Mouse (Mus musculus) megakaryocyte-erythroid progenitor cell, adult 5-6 weeks (primary cell): ENCODE measurements around the gene Csnk2b. TPM values are rescaled to one million over a fixed set of nuclear protein-coding genes. Genes with fewer than 3 reads are reported as not detected.

ENCODE experiments used
- ATAC-seq: replicated peaks from 2 replicates; pipeline ENCODE4 v1.8.0; 2016; ENCODE audit warnings: mild to moderate bottlenecking, inconsistent platforms; ENCODE audit not compliant: severe bottlenecking, poor library complexity, low FRiP score, low TSS enrichment
- total RNA-seq, 2 experiments: library from RNA; stranded (forward) in 1 of 2; stranded (reverse) in 1 of 2; fragments of 200-1000, 215-1000 nt in 1 of 2; fragments of >200 nt in 1 of 2; fragmentation: Nextera tagmentation in 1 of 2; gene quantifications; 2 replicates each; pipeline ENCODE4 v1.2.3; 2014 to 2017

Csnk2b gene
- total RNA-seq, 2 experiments from 2014 or later = 451 to 482 TPM

DNA sequence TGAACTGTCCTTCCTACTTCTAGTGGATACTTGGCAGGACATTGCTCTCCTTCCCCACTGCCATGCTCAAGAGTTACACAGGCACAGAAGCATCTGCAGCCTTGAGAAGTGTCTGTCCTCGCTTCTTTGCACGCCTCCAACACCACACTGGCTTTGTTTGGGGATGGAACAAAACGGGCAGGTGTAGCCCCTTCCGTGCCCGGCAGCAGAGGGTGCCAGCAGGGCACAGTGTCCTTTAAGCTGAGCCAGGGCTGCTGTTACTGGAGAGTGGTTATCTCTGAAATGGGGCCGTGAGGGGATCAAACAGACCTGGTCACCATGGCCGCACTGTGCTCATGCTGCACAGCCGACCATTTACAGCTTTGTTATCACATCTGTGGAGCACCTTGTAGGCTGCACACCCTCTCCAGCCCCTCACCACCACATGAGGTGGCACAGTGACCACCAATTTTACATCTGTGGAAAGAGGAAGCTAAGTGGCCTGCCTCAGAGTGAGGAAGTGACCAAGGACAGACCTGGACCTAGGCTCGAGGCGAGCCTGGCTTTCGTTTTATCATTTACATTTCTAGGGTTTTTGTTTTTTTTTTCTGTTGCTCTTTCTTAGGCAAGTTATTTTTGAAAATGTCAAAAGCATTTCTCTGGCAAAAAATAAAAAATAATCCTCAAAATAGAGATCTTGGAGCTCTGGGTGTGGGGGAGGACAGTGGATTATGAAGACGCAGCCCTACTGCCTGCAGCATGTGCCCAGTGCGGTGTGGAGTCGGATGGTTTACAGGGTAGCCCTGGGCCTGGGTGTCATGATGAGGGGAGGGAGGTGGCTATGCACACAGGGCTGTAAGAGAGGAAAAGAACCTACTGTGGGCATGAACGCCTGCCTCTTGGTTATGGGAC is 27.1 kb downstream of the Csnk2b start:
- no peak for ATAC-seq

DNA sequence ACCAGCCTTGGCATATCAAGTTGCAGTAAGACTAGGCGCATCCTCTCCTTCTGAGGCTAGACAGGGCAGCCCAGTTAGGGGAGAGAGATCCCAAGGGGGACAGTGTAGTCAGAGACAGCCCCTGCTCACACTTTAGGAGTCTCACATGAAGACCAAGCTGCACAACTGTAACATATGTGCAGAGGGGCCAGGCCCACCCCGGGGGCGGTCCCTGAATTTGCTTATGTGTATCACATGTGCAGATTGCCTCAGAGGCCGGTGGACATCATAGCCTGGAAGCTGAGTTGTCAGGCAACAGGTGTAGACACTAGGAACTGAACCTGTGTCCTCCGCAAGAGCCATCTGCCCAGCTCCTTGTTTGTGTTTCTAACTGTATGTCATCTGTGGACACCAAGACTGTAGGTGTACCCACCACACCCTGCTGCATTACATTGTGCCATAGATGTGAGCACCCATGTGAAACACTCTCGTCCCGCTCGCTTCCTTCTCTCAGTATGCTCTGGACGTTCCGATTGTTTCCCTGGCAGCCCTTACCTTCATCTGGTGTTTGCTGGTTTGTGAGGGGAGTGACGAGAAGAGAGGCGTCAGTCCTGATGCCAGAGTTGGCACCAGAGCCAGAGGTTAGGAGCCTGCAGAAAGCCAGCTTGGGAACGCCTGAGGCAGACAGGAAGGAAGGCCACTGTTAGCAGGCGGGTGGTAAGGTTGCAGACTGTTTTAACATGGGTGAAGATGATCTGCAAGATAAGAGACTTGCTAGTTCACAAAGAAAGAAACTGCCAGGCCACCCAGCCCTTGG is 29.3 kb downstream of the Csnk2b start:
- no peak for ATAC-seq

GRCm38 (mm10) chr17:35090166-35090932 is 31.5 kb downstream of the Csnk2b start:
- ATAC-seq = peak; percentile 84

- ATAC-seq = peak; percentile 86
Observed at GRCm38 (mm10) chr17:35088825-35089644, 32.8 kb downstream of the Csnk2b start, which contains the start of gene Abhd16a. Gene Abhd16a (plus strand): TSS chr17:35089263.

- ATAC-seq = no peak
Observed at GRCm38 (mm10) chr17:35088151-35088550, 33.7 kb downstream of the Csnk2b start.

DNA sequence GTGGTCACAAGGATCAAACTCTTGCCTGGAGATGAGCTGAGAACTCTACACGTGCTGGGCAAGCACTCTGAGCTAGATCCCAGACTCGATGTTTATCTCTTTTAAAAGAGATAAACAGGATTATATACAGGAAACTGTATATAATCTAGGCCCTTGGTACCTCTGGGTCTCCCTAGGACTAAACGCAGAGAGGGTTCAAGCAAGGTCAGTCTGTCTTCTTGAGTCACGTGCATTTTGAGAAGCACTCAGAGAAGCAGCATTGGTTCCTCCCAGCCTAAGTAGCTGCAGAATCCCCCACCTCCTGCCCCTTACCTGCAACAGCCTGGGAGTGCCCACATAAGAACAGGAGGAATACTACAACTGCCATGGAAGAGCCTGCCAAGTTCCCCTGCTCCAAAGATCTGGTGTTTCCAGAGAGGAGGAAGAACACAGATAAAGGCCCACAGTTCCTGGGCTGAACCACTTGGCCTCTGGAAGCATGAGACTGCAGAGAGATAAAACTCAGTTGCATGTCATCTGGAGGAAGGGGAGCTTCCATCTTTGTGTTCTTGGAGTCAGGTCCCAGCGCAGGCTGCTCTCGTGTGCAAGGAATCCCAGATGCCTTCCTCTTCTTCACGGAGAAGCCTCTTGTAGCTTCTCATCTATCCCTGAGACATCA is 36.5 kb downstream of the Csnk2b start, which contains the start of gene Ly6g6f:
Ly6g6f (minus strand) TSS at position 403 of the 658 bp plus-strand sequence.
- no peak for ATAC-seq

DNA sequence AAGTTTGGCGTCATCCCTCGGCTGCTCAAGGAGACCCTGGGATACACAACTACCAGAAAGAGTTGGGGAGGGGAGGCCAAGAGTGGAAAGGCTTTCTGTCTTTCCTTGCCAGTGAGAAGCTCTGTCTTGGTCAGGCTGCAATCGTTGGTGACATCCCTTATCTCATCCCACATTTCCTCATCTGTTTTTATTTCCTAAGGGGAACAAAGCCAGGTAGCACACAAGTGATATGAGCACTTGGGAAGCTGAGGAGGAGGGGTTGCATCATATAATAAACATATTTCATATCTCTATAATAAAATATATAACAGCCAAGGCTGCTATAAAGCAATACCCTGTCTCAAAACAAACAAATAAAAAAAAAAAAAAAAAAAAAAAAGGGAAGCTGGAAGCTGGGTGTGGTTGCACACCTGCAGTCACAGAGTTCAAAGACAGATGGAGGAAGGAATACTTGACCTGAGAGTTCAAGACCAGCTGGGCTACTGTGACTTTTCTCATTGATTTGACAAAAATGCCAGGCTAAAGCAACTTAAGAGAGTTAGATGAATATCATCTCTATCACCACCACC is 37.8 kb downstream of the Csnk2b start:
- no peak for ATAC-seq

DNA sequence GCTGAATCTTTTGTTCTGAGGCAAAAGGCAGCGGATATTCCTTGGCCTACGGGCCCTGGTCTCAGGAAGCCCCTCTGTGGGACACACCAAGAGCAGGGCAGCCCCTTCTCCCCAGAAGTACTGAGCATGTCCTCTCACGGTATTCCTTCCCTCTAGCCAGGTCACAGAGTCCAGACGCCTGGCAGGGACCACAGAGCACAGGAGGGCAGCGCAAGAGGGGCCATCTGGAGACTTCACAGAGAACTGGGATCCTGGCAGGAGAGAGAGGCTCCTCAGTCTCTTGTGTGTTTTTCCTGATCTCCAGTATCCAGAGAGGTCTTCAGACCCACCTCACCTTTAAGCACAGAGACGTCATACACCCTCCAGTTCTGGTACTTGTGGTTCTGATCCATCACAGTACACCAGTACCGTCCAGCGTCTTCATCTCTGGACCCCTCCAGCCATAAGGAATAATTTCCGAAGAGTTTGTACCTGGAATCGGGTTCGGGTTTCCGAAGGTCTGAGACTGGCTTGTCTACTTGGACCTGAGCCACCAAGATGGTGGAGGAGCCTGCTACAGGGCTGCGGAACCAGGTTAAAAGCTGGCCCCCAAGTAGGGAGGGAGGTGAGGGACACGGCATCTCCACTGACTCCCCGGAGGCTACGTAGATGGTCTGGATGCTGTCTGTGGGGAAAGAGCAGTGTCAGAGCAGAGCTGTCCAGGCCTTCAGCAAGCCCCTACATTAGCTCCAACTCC is 38.8 kb downstream of the Csnk2b start:
- ATAC-seq = no peak

- no peak for ATAC-seq
Observed at GRCm38 (mm10) chr17:35080710-35081109, 41.1 kb downstream of the Csnk2b start.

- peak; percentile 29 for ATAC-seq
Observed at GRCm38 (mm10) chr17:35080248-35080647, 41.6 kb downstream of the Csnk2b start.

- ATAC-seq = peak; percentile 93
Observed at GRCm38 (mm10) chr17:35079778-35080177, 42.1 kb downstream of the Csnk2b start.

DNA sequence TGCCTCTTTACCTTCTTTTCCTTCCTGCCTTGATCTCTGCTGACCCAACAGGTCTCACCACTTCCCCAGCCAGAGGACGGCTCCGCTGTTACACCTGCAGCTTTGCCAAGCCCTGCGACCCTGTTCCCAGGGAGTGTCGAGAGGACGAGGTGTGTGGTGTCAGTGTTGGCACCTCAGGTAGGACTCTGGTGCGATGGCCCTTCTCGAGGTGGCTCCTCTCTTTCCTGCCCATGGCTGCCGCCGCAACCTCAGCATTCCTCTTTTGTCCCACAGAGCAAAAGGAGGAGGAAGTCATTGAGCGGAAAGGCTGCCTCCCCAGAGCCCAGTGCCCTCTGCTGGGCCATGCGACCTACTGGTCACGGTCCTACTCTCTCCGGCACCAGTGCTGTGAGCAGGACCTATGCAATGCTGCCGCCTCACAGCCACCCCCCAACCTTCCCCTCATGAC is 44.0 kb downstream of the Csnk2b start, which contains the start of gene Ly6g6d:
Ly6g6d (minus strand) TSS at position 280 of the 448 bp plus-strand sequence.
- no peak for ATAC-seq

DNA sequence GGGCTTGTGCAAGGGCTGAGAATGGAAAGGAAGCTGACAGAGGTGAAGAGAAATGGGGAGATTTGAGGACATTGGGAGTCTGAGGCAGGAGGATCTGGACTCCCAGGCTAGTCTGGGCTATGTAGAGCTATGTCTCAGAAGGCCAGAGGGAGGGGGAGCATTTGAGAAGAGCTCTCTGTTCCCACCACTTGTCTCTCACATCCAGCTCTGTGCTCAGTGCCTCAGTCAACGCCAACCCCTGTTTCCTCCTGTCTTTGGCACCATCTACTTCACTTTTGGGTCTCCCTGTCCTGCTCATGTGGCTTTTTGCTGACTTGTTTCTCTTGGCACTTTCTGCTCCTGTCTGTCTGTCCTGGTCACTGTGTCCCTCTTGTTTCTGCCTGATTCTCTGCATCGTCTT is 44.6 kb downstream of the Csnk2b start:
- ATAC-seq = no peak

DNA sequence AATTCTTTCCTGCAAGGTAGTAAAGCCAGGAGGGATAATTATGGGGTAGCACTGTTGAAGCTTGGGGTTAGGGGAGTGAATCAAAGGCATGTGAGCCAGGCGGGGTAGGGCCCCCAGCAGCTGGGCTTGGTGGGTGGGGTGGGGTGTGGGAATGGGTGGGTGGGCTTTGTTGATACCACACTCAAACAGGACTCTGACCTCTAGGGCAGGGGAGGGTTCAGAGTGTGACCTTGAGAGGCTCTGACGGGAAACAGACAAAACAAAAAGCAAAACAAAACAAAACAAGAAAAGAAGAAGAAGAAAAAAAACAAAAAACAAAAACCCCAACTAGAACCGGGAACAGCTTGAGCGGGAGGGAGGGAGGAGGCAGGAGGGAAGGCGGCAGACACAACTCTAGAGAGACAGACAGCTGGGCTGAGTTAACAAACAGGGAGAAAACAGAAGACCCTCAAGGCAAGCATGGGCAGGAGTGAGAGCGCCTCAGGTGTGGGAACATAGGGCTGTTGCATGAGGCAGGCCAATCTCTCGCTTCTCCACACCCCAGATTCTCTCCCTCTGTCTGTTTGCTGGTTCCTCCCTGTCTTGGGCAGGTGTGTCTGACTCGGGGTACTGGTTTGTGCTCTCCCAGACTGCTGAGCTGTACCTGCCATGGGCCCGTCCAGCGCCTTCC is 45.2 kb downstream of the Csnk2b start, which contains the start of gene Ly6g6e:
Ly6g6e (plus strand) TSS at position 396 of the 670 bp plus-strand sequence.
- no peak for ATAC-seq

DNA sequence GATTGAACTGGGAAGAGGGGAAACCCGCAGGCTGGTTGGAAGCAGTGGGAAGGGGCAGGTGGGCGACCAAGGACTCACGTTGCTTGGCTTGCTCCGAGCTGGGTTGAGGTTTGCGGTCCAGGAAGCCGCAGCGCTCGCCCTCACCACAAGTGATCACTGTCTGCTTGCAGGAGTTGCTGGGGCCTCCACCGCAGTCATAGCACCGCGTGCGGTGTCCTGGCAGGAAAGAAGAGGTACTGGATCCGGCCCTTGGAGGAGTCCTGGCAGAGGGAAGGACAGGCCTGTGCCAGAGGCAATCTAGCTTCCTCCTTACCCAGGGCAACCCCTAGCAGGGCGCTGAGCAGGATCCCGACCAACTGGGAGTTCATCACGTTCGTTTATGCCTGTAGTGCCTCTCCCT is 47.8 kb downstream of the Csnk2b start:
- no peak for ATAC-seq

GRCm38 (mm10) chr17:35071454-35071853 is 50.4 kb downstream of the Csnk2b start:
- ATAC-seq = no peak
